Mouse (Mus musculus) hindbrain, embryonic 12.5 days (tissue): ENCODE results near the gene Gadl1. TPM values are rescaled to one million over a fixed set of nuclear protein-coding genes. Genes with fewer than 3 reads are reported as not detected.
A peak's percentile ranks its signal among the peaks of the same experiment; 100 is the strongest.

Source experiments
- ATAC-seq: fragments of 200-750 bp; cut with Nextera tagmentation; 2 replicates; pipeline ENCODE4 v1.8.0; 2017; ENCODE audit warnings: moderate TSS enrichment; ENCODE audit not compliant: low FRiP score
- H3K27ac ChIP-seq: fragments of 300-500 bp; sonication (generic); 2 replicates; pipeline ENCODE4 v1.5.1; 2016; ENCODE audit warnings: mild to moderate bottlenecking
- H3K27me3 ChIP-seq: fragments of 300-500 bp; sonication (generic); 2 replicates; pipeline ENCODE4 v1.6.1; 2016; ENCODE audit warnings: mild to moderate bottlenecking
- H3K36me3 ChIP-seq: fragments of 300-500 bp; sonication (generic); 2 replicates; pipeline ENCODE4 v1.6.1; 2016; ENCODE audit warnings: mild to moderate bottlenecking
- H3K4me1 ChIP-seq: fragments of 300-500 bp; sonication (generic); 2 replicates; pipeline ENCODE4 v1.6.1; 2016
- H3K4me2 ChIP-seq: fragments of 300-500 bp; sonication (generic); replicated peaks from 2 replicates; pipeline ENCODE4 v1.6.1; 2016; ENCODE audit warnings: mild to moderate bottlenecking
- H3K4me3 ChIP-seq: fragments of 300-500 bp; sonication (generic); 2 replicates; pipeline ENCODE4 v1.5.1; 2016; ENCODE audit warnings: mild to moderate bottlenecking
- H3K9ac ChIP-seq: fragments of 300-500 bp; sonication (generic); 2 replicates; pipeline ENCODE4 v1.6.1; 2016; ENCODE audit warnings: mild to moderate bottlenecking, moderate library complexity
- H3K9me3 ChIP-seq: fragments of 300-500 bp; sonication (generic); replicated peaks from 2 replicates; pipeline ENCODE4 v1.6.1; 2016; ENCODE audit warnings: mild to moderate bottlenecking
- WGBS: fragments of 180-500 bp; shearing (Covaris S2); methylation state at CpG from one replicate; pipeline ENCODE4 v1.1.7; 2016; 5-methylcytosine and 5-hydroxymethylcytosine counted together
- polyA plus RNA-seq: library from polyadenylated mRNA; unstranded; fragments of >200 nt; fragmentation: Nextera tagmentation; extraction: Ambion mirVana; gene quantifications from 2 replicates; pipeline ENCODE4 v1.2.1, GENCODE M21; 2016

The Gadl1 gene
- polyA plus RNA-seq, 1 experiment from 2014 or later = 0.43 TPM

GRCm38 (mm10) chr9:116083726-116084323 is 174.6 kb downstream of the Gadl1 start:
- Histone ChIP-seq H3K4me1 (no peaks in the 10 kb centered on the region), H3K36me3 (no peaks in the 10 kb centered on the region), H3K4me2 (no peak overlapping the region), H3K9ac (no peak overlapping the region), H3K27ac (no peak overlapping the region), H3K27me3 (no peaks in the 10 kb centered on the region), H3K4me3 (no peak overlapping the region), H3K9me3 (no peaks in the 10 kb centered on the region)
- 85% methylated on average over 8 of the region's 8 CpGs for WGBS
- ATAC-seq = no peak

GRCm38 (mm10) chr9:116084324-116084931 is 175.2 kb downstream of the Gadl1 start:
- Histone ChIP-seq H3K4me3 (no peak overlapping the region), H3K36me3 (no peaks in the 10 kb centered on the region)
- ATAC-seq = no peak

GRCm38 (mm10) chr9:116085999-116086398 is 176.7 kb downstream of the Gadl1 start:
- Histone ChIP-seq H3K27ac (no peak overlapping the region), H3K4me2 (no peak overlapping the region), H3K4me3 (no peak overlapping the region), H3K36me3 (no peaks in the 10 kb centered on the region), H3K27me3 (no peaks in the 10 kb centered on the region), H3K9me3 (no peaks in the 10 kb centered on the region), H3K4me1 (no peaks in the 10 kb centered on the region), H3K9ac (no peak overlapping the region)
- WGBS = 89% methylated on average over 6 of the region's 6 CpGs
- no peak for ATAC-seq

More at GRCm38 (mm10) chr9:116084324-116084931, 175.2 kb downstream of the Gadl1 start:
- Histone ChIP-seq H3K27ac (no peak overlapping the region), H3K4me2 (no peak overlapping the region), H3K9ac (no peak overlapping the region), H3K27me3 (no peaks in the 10 kb centered on the region), H3K9me3 (no peaks in the 10 kb centered on the region), H3K4me1 (no peaks in the 10 kb centered on the region)
- WGBS = 95% methylated on average over 12 of the region's 12 CpGs

- Histone ChIP-seq H3K36me3 (no peaks in the 10 kb centered on the region), H3K9ac (no peak overlapping the region), H3K9me3 (no peaks in the 10 kb centered on the region), H3K27me3 (no peaks in the 10 kb centered on the region), H3K4me2 (no peak overlapping the region), H3K27ac (no peak overlapping the region), H3K4me1 (0 out of 2 replicates have a peak, but pooled peaks cover 3% of the 10 kb centered on the region), H3K4me3 (no peak overlapping the region)
- WGBS = 96% methylated on average over 5 of the region's 5 CpGs
- no peak for ATAC-seq
Measured at GRCm38 (mm10) chr9:116087263-116087662, 178.0 kb downstream of the Gadl1 start.

GRCm38 (mm10) chr9:116087880-116088279 is 178.6 kb downstream of the Gadl1 start:
- no peak for ATAC-seq
- no peak overlapping the region for H3K27ac ChIP-seq
- H3K9me3 ChIP-seq = no peaks in the 10 kb centered on the region
- no peaks in the 10 kb centered on the region for H3K27me3 ChIP-seq
- H3K9ac ChIP-seq = no peak overlapping the region
- H3K4me1 ChIP-seq = 0 out of 2 replicates have a peak, but pooled peaks cover 3% of the 10 kb centered on the region
- H3K4me2 ChIP-seq = no peak overlapping the region
- no peaks in the 10 kb centered on the region for H3K36me3 ChIP-seq
- 34% methylated on average over 5 of the region's 5 CpGs for WGBS
- no peak overlapping the region for H3K4me3 ChIP-seq

GRCm38 (mm10) chr9:116088912-116089311 is 179.7 kb downstream of the Gadl1 start:
- ATAC-seq = no peak
- H3K9me3 ChIP-seq = no peaks in the 10 kb centered on the region
- H3K36me3 ChIP-seq = no peaks in the 10 kb centered on the region
- H3K4me3 ChIP-seq = no peak overlapping the region
- H3K27me3 ChIP-seq = no peaks in the 10 kb centered on the region
- H3K4me2 ChIP-seq = no peak overlapping the region
- no peak overlapping the region for H3K27ac ChIP-seq
- 0 out of 2 replicates have a peak, but pooled peaks cover 3% of the 10 kb centered on the region for H3K4me1 ChIP-seq
- no peak overlapping the region for H3K9ac ChIP-seq
- WGBS = 89% methylated on average over 9 of the region's 9 CpGs

- no peak for ATAC-seq
- Histone ChIP-seq H3K4me2 (no peak overlapping the region), H3K27me3 (no peaks in the 10 kb centered on the region), H3K9me3 (no peaks in the 10 kb centered on the region), H3K4me1 (0 out of 2 replicates have a peak, but pooled peaks cover 3% of the 10 kb centered on the region), H3K36me3 (no peaks in the 10 kb centered on the region), H3K9ac (no peak overlapping the region), H3K27ac (no peak overlapping the region), H3K4me3 (no peak overlapping the region)
- WGBS = 84% methylated on average over 9 of the region's 9 CpGs
Measured at GRCm38 (mm10) chr9:116090296-116090695, 181.0 kb downstream of the Gadl1 start.

GRCm38 (mm10) chr9:116091101-116091841 is 182.0 kb downstream of the Gadl1 start:
- Histone ChIP-seq H3K36me3 (no peaks in the 10 kb centered on the region), H3K9ac (no peak overlapping the region), H3K4me1 (0 out of 2 replicates have a peak, but pooled peaks cover 3% of the 10 kb centered on the region), H3K4me3 (no peak overlapping the region), H3K4me2 (no peak overlapping the region), H3K27ac (no peak overlapping the region), H3K27me3 (no peaks in the 10 kb centered on the region), H3K9me3 (no peaks in the 10 kb centered on the region)
- ATAC-seq = no peak
- WGBS = 88% methylated on average over 7 of the region's 7 CpGs

- Histone ChIP-seq H3K27me3 (no peaks in the 10 kb centered on the region), H3K4me1 (0 out of 2 replicates have a peak, but pooled peaks cover 3% of the 10 kb centered on the region), H3K4me3 (no peak overlapping the region), H3K9ac (no peak overlapping the region), H3K9me3 (no peaks in the 10 kb centered on the region), H3K36me3 (no peaks in the 10 kb centered on the region), H3K27ac (peak overlapping the region; percentile 40; the same call in 1 of the 2 replicates), H3K4me2 (no peak overlapping the region)
- ATAC-seq = no peak
- WGBS = 78% methylated on average over 5 of the region's 5 CpGs
Measured at GRCm38 (mm10) chr9:116091921-116092320, 182.7 kb downstream of the Gadl1 start.

GRCm38 (mm10) chr9:116098724-116099595 is 189.7 kb downstream of the Gadl1 start:
- ATAC-seq = no peak

GRCm38 (mm10) chr9:116099596-116099993 is 190.3 kb downstream of the Gadl1 start:
- H3K27ac ChIP-seq = no peak overlapping the region
- WGBS = 70% methylated on average over 6 of the region's 6 CpGs
- no peaks in the 10 kb centered on the region for H3K9me3 ChIP-seq
- ATAC-seq = no peak
- H3K4me3 ChIP-seq = no peak overlapping the region
- no peak overlapping the region for H3K9ac ChIP-seq
- H3K4me2 ChIP-seq = no peak overlapping the region
- H3K36me3 ChIP-seq = 0 out of 2 replicates have a peak, but pooled peaks cover 3% of the 10 kb centered on the region
- H3K4me1 ChIP-seq = peaks cover 18% of the 10 kb centered on the region
- H3K27me3 ChIP-seq = no peaks in the 10 kb centered on the region

More at GRCm38 (mm10) chr9:116098724-116099595, 189.7 kb downstream of the Gadl1 start:
- Histone ChIP-seq H3K9me3 (no peaks in the 10 kb centered on the region), H3K4me3 (no peak overlapping the region), H3K4me2 (no peak overlapping the region), H3K9ac (no peak overlapping the region), H3K4me1 (peaks cover 18% of the 10 kb centered on the region), H3K27ac (0 out of 2 replicates have a peak overlapping the region, but pooled peaks have one; percentile 12), H3K27me3 (no peaks in the 10 kb centered on the region), H3K36me3 (0 out of 2 replicates have a peak, but pooled peaks cover 3% of the 10 kb centered on the region)
- 64% methylated on average over 16 of the region's 16 CpGs for WGBS
